Mouse (Mus musculus) testis, adult 2 months (tissue): ENCODE results near the gene Rnh1.

Experiments used
- CTCF ChIP-seq: fragments of 200-500 bp; IDR thresholded peaks from 2 replicates; pipeline ENCODE4 v1.5.1; 2012; ENCODE audit warnings: low read depth, mild to moderate bottlenecking, inconsistent platforms, low read length, moderate library complexity; ENCODE audit not compliant: control insufficient read depth, insufficient read depth, insufficient replicate concordance
- POLR2A ChIP-seq: fragments of 200-500 bp; IDR thresholded peaks from 2 replicates; pipeline ENCODE4 v1.6.1; 2012; ENCODE audit warnings: low read depth, mild to moderate bottlenecking, inconsistent platforms, low read length, moderate library complexity; ENCODE audit not compliant: control insufficient read depth

DNA sequence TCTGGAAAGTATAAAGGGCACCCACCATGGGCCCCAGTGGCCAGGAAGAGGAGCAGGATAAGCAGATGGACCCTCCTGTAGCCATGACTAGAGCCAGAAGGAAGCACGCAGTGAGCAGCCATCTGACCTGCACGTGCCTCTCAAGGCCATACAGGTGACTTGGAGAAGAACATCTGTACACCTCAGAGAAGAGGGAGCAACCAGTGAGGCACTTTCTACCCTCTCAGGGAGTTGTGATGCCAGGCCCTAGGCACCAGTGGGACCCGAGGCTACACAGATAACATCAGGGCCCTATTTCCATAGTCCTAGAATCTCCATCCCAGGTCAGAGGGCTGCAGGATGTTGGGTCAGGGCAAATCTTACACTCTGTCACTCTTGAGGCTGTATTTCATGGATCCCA lies 17.6 kb upstream of the Rnh1 start:
- TF ChIP-seq POLR2A (no peak), CTCF (no peak)
